Mouse (Mus musculus): ENCODE measurements around the gene Cerk. TPM values are rescaled to one million over a fixed set of nuclear protein-coding genes. Genes with fewer than 3 reads are reported as not detected.
A peak's percentile ranks its signal among the peaks of the same experiment; 100 is the strongest.
"Not testable (repeated sequence)": the region's sequence is repeated elsewhere in the genome, so short reads cannot be mapped to it uniquely, and the experiment has no call there.

Cerk gene
- polyA plus RNA-seq, 1 experiment from 2014 or later: 27.0 TPM

- Histone ChIP-seq H3K27me3 (ENCODE audit: control insufficient read depth, insufficient read depth, low read length) (no peaks in the 10 kb centered on the region), H3K4me3 (ENCODE audit: low read depth, low read length) (no peak overlapping the region), H3K9me3 (ENCODE audit: control insufficient read depth, low read length) (no peaks in the 10 kb centered on the region), H3K27ac (ENCODE audit: low read depth, low read length) (no peak overlapping the region), H3K36me3 (ENCODE audit: control insufficient read depth, insufficient read depth, low read length) (no peaks in the 10 kb centered on the region), H3K4me1 (ENCODE audit: control insufficient read depth, insufficient read depth, low read length) (no peaks in the 10 kb centered on the region), H3K9ac (replicated peaks; ENCODE audit: low read depth, low read length) (no peak overlapping the region), H3K4me2 (ENCODE audit: low read depth, low read length) (no peak overlapping the region)
- WGBS: 56% methylated on average over 9 of the region's 9 CpGs
- no peak for ATAC-seq (ENCODE audit: low read depth)
Observed at GRCm38 (mm10) chr15:86201696-86202330, 15.9 kb upstream of the Cerk start.

GRCm38 (mm10) chr15:86201095-86201494 lies 15.2 kb upstream of the Cerk start:
- WGBS: 42% methylated on average over 4 of the region's 4 CpGs
- ATAC-seq (ENCODE audit: low read depth): no peak
- Histone ChIP-seq H3K27ac (ENCODE audit: low read depth, low read length) (no peak overlapping the region), H3K27me3 (ENCODE audit: control insufficient read depth, insufficient read depth, low read length) (no peaks in the 10 kb centered on the region), H3K4me1 (ENCODE audit: control insufficient read depth, insufficient read depth, low read length) (no peaks in the 10 kb centered on the region), H3K9ac (replicated peaks; ENCODE audit: low read depth, low read length) (no peak overlapping the region), H3K4me2 (ENCODE audit: low read depth, low read length) (no peak overlapping the region), H3K4me3 (ENCODE audit: low read depth, low read length) (no peak overlapping the region), H3K36me3 (ENCODE audit: control insufficient read depth, insufficient read depth, low read length) (no peaks in the 10 kb centered on the region), H3K9me3 (ENCODE audit: control insufficient read depth, low read length) (no peaks in the 10 kb centered on the region)

GRCm38 (mm10) chr15:86200169-86200568 lies 14.2 kb upstream of the Cerk start:
- no peak for ATAC-seq (ENCODE audit: low read depth)
- Histone ChIP-seq H3K27ac (ENCODE audit: low read depth, low read length) (no peak overlapping the region), H3K4me2 (ENCODE audit: low read depth, low read length) (no peak overlapping the region), H3K36me3 (ENCODE audit: control insufficient read depth, insufficient read depth, low read length) (no peaks in the 10 kb centered on the region), H3K4me1 (ENCODE audit: control insufficient read depth, insufficient read depth, low read length) (no peaks in the 10 kb centered on the region), H3K9me3 (ENCODE audit: control insufficient read depth, low read length) (no peaks in the 10 kb centered on the region), H3K27me3 (ENCODE audit: control insufficient read depth, insufficient read depth, low read length) (no peaks in the 10 kb centered on the region), H3K9ac (replicated peaks; ENCODE audit: low read depth, low read length) (no peak overlapping the region), H3K4me3 (ENCODE audit: low read depth, low read length) (no peak overlapping the region)
- 54% methylated on average over 4 of the region's 4 CpGs for WGBS

GRCm38 (mm10) chr15:86199482-86199881 lies 13.5 kb upstream of the Cerk start:
- Histone ChIP-seq H3K9me3 (ENCODE audit: control insufficient read depth, low read length) (no peaks in the 10 kb centered on the region), H3K4me2 (ENCODE audit: low read depth, low read length) (no peak overlapping the region), H3K36me3 (ENCODE audit: control insufficient read depth, insufficient read depth, low read length) (no peaks in the 10 kb centered on the region), H3K9ac (replicated peaks; ENCODE audit: low read depth, low read length) (no peak overlapping the region), H3K4me3 (ENCODE audit: low read depth, low read length) (no peak overlapping the region), H3K27ac (ENCODE audit: low read depth, low read length) (no peak overlapping the region), H3K27me3 (ENCODE audit: control insufficient read depth, insufficient read depth, low read length) (no peaks in the 10 kb centered on the region), H3K4me1 (ENCODE audit: control insufficient read depth, insufficient read depth, low read length) (no peaks in the 10 kb centered on the region)
- WGBS: 78% methylated on average over 4 of the region's 4 CpGs
- no peak for ATAC-seq (ENCODE audit: low read depth)

- H3K27ac ChIP-seq (ENCODE audit: low read depth, low read length): no peak overlapping the region
- no peaks in the 10 kb centered on the region for H3K4me1 ChIP-seq (ENCODE audit: control insufficient read depth, insufficient read depth, low read length)
- no peaks in the 10 kb centered on the region for H3K36me3 ChIP-seq (ENCODE audit: control insufficient read depth, insufficient read depth, low read length)
- no peak overlapping the region for H3K4me2 ChIP-seq (ENCODE audit: low read depth, low read length)
- no peak overlapping the region for H3K9ac ChIP-seq (replicated peaks; ENCODE audit: low read depth, low read length)
- no peak for ATAC-seq (ENCODE audit: low read depth)
- no peaks in the 10 kb centered on the region for H3K9me3 ChIP-seq (ENCODE audit: control insufficient read depth, low read length)
- H3K4me3 ChIP-seq (ENCODE audit: low read depth, low read length): no peak overlapping the region
- WGBS: 85% methylated on average over 5 of the region's 5 CpGs
- H3K27me3 ChIP-seq (ENCODE audit: control insufficient read depth, insufficient read depth, low read length): no peaks in the 10 kb centered on the region
Observed at GRCm38 (mm10) chr15:86199052-86199451, 13.1 kb upstream of the Cerk start.

GRCm38 (mm10) chr15:86194676-86195453 lies 8.9 kb upstream of the Cerk start:
- ATAC-seq (ENCODE audit: low read depth): peak; percentile 90
- 78% methylated on average over 55 of the region's 55 CpGs for WGBS

GRCm38 (mm10) chr15:86191933-86192332 lies 6.0 kb upstream of the Cerk start:
- Histone ChIP-seq H3K4me1 (ENCODE audit: control insufficient read depth, insufficient read depth, low read length) (peaks cover 6% of the 10 kb centered on the region; the same call in 1 of the 2 replicates), H3K27ac (ENCODE audit: low read depth, low read length) (no peak overlapping the region), H3K4me3 (ENCODE audit: low read depth, low read length) (no peak overlapping the region), H3K9me3 (ENCODE audit: control insufficient read depth, low read length) (no peaks in the 10 kb centered on the region), H3K27me3 (ENCODE audit: control insufficient read depth, insufficient read depth, low read length) (no peaks in the 10 kb centered on the region), H3K4me2 (ENCODE audit: low read depth, low read length) (no peak overlapping the region), H3K9ac (replicated peaks; ENCODE audit: low read depth, low read length) (no peak overlapping the region), H3K36me3 (ENCODE audit: control insufficient read depth, insufficient read depth, low read length) (no peaks in the 10 kb centered on the region)
- no peak for ATAC-seq (ENCODE audit: low read depth)
- 74% methylated on average over 3 of the region's 3 CpGs for WGBS

More at GRCm38 (mm10) chr15:86194676-86195453, 8.9 kb upstream of the Cerk start:
- not testable (repeated sequence) for H3K36me3 ChIP-seq (ENCODE audit: control insufficient read depth, insufficient read depth, low read length); H3K4me2 ChIP-seq (ENCODE audit: low read depth, low read length); H3K9me3 ChIP-seq (ENCODE audit: control insufficient read depth, low read length); H3K4me3 ChIP-seq (ENCODE audit: low read depth, low read length); H3K9ac ChIP-seq (replicated peaks; ENCODE audit: low read depth, low read length); H3K27me3 ChIP-seq (ENCODE audit: control insufficient read depth, insufficient read depth, low read length); H3K4me1 ChIP-seq (ENCODE audit: control insufficient read depth, insufficient read depth, low read length); H3K27ac ChIP-seq (ENCODE audit: low read depth, low read length)

- no peaks in the 10 kb centered on the region for H3K9me3 ChIP-seq (ENCODE audit: control insufficient read depth, low read length)
- H3K27me3 ChIP-seq (ENCODE audit: control insufficient read depth, insufficient read depth, low read length): no peaks in the 10 kb centered on the region
- ATAC-seq (ENCODE audit: low read depth): no peak
- no peaks in the 10 kb centered on the region for H3K36me3 ChIP-seq (ENCODE audit: control insufficient read depth, insufficient read depth, low read length)
- WGBS: 69% methylated on average over 1 of the region's 1 CpGs
- H3K4me3 ChIP-seq (ENCODE audit: low read depth, low read length): no peak overlapping the region
- H3K27ac ChIP-seq (ENCODE audit: low read depth, low read length): no peak overlapping the region
- no peak overlapping the region for H3K4me2 ChIP-seq (ENCODE audit: low read depth, low read length)
- peaks cover 8% of the 10 kb centered on the region for H3K4me1 ChIP-seq (ENCODE audit: control insufficient read depth, insufficient read depth, low read length)
- H3K9ac ChIP-seq (replicated peaks; ENCODE audit: low read depth, low read length): no peak overlapping the region
Observed at GRCm38 (mm10) chr15:86191505-86191904, 5.6 kb upstream of the Cerk start.

GRCm38 (mm10) chr15:86190387-86190786 lies 4.4 kb upstream of the Cerk start:
- peaks cover 13% of the 10 kb centered on the region for H3K4me1 ChIP-seq (ENCODE audit: control insufficient read depth, insufficient read depth, low read length)
- H3K4me2 ChIP-seq (ENCODE audit: low read depth, low read length): no peak overlapping the region
- no peak overlapping the region for H3K27ac ChIP-seq (ENCODE audit: low read depth, low read length)
- no peak overlapping the region for H3K9ac ChIP-seq (replicated peaks; ENCODE audit: low read depth, low read length)
- ATAC-seq (ENCODE audit: low read depth): no peak
- no peaks in the 10 kb centered on the region for H3K36me3 ChIP-seq (ENCODE audit: control insufficient read depth, insufficient read depth, low read length)
- 81% methylated on average over 3 of the region's 3 CpGs for WGBS
- H3K4me3 ChIP-seq (ENCODE audit: low read depth, low read length): no peak overlapping the region
- H3K9me3 ChIP-seq (ENCODE audit: control insufficient read depth, low read length): no peaks in the 10 kb centered on the region
- no peaks in the 10 kb centered on the region; the same call in 1 of the 2 replicates for H3K27me3 ChIP-seq (ENCODE audit: control insufficient read depth, insufficient read depth, low read length)

Measured in neural tube, embryonic 14.5 days (tissue).